In genomic region chrX:105765005-105765706, GRCm38 (mm10) we compare ENCODE assay signal across 8 mouse cellular contexts. TPM values are rescaled to one million over a fixed set of nuclear protein-coding genes. Genes with fewer than 3 reads are reported as not detected.
A peak's percentile ranks its signal among the peaks of the same experiment; 100 is the strongest.
DNase-seq lines count a peak whose midpoint lies in the region; ATAC-seq and TF ChIP-seq lines count a peak whose summit lies in the region.

No protein-coding gene starts in this region.

- peaks cover 22% of the 10 kb centered on the region for H3K27me3 ChIP-seq in heart, embryonic 14.5 days (ENCODE audit: control insufficient read depth, insufficient read depth, low read length)
- peaks cover 32% of the 10 kb centered on the region for H3K27me3 ChIP-seq in limb, embryonic 14.5 days (ENCODE audit: control insufficient read depth, insufficient read depth, low read length)

- H3K4me3 ChIP-seq in gastrocnemius, adult 2 months: peak overlapping the region; percentile 72
- H3K4me3 ChIP-seq in heart, embryonic 14.5 days (ENCODE audit: control insufficient read depth in 1 of 2, insufficient read depth in 1 of 2, low read depth in 1 of 2, low read length in 2 of 2): peak overlapping the region; percentile 45 to 54
- H3K4me3 ChIP-seq in limb, embryonic 14.5 days (replicated peaks; ENCODE audit: low read length): peak overlapping the region; percentile 41
- H3K4me3 ChIP-seq in olfactory bulb, adult 2 months (ENCODE audit: insufficient read depth, low read depth, low read length): peak overlapping the region; percentile 57

- 23% methylated on average over 31 of the region's 36 CpGs for WGBS in heart, embryonic 14.5 days
- WGBS in limb, embryonic 14.5 days: 17% methylated on average over 16 of the region's 36 CpGs
- WGBS in olfactory bulb, adult 2 months: 26% methylated on average over 35 of the region's 36 CpGs

- H3K27ac ChIP-seq in gastrocnemius, adult 2 months: peak overlapping the region; percentile 64
- no peak overlapping the region for H3K27ac ChIP-seq in heart, embryonic 14.5 days (replicated peaks in 1 of 2; ENCODE audit: control insufficient read depth in 1 of 2, insufficient read depth in 1 of 2, low read depth in 2 of 2, low read length in 2 of 2)
- no peak overlapping the region for H3K27ac ChIP-seq in limb, embryonic 14.5 days (replicated peaks; ENCODE audit: low read depth, low read length)
- 0 out of 2 replicates have a peak overlapping the region, but pooled peaks have one; percentile 21 for H3K27ac ChIP-seq in olfactory bulb, adult 2 months (ENCODE audit: insufficient read depth, low read depth, low read length)

- H3K36me3 ChIP-seq in heart, embryonic 14.5 days (ENCODE audit: control insufficient read depth, insufficient read depth, low read length): no peaks in the 10 kb centered on the region
- H3K36me3 ChIP-seq in limb, embryonic 14.5 days (ENCODE audit: control insufficient read depth, insufficient read depth, low read length): no peaks in the 10 kb centered on the region

- peak overlapping the region; percentile 72 for H3K4me2 ChIP-seq in heart, embryonic 14.5 days (ENCODE audit: low read length)
- peak overlapping the region; percentile 55 for H3K4me2 ChIP-seq in limb, embryonic 14.5 days (replicated peaks; ENCODE audit: low read depth, low read length, severe bottlenecking)

- TF ChIP-seq POLR2A in limb, embryonic 14.5 days (IDR thresholded peaks at IDR 0.05; ENCODE audit: borderline replicate concordance, extremely low read depth, insufficient read depth, insufficient read length): no peak
- no peak for TF ChIP-seq POLR2A in olfactory bulb, adult 2 months (IDR thresholded peaks at IDR 0.05; ENCODE audit: insufficient read depth, low read depth, low read length)

- peak; percentile 23 for DNase-seq in gastrocnemius, adult 2 months
- DNase-seq in gastrocnemius, adult 18-20 months (ENCODE audit: low spot score): no peak
- DNase-seq in ZHBTc4 (ENCODE audit: low read depth, low spot score): peak; percentile 18
- no peak for DNase-seq in limb, embryonic 14.5 days (ENCODE audit: low spot score)
- no peak for DNase-seq in thymus, postnatal 14 days
- no peak for DNase-seq in layer of hippocampus, postnatal 10 days (ENCODE audit: low spot score in 2 of 2)

- H3K9me3 ChIP-seq in heart, embryonic 14.5 days (ENCODE audit: control insufficient read depth, low read length): no peaks in the 10 kb centered on the region
- no peaks in the 10 kb centered on the region for H3K9me3 ChIP-seq in limb, embryonic 14.5 days (ENCODE audit: control insufficient read depth, low read length)

- no peak for TF ChIP-seq CTCF in gastrocnemius, adult 2 months (IDR thresholded peaks at IDR 0.05)
- no peak for TF ChIP-seq CTCF in olfactory bulb, adult 2 months (IDR thresholded peaks at IDR 0.05; ENCODE audit: insufficient read depth, low read depth, low read length)

- no peak for ATAC-seq in heart, embryonic 14.5 days (ENCODE audit: insufficient number of reproducible peaks, insufficient read depth, low FRiP score, low read depth)
- no peak for ATAC-seq in limb, embryonic 14.5 days (ENCODE audit: low FRiP score, low read depth)

- H3K9ac ChIP-seq in heart, embryonic 14.5 days (ENCODE audit: low read length): peak overlapping the region; percentile 55; the same call in 1 of the 2 replicates
- H3K9ac ChIP-seq in limb, embryonic 14.5 days (ENCODE audit: low read depth, low read length, severe bottlenecking): peak overlapping the region; percentile 54

- peaks cover 0 to 5% of the 10 kb centered on the region in 2 experiments; a peak in 2 of 4 replicates for H3K4me1 ChIP-seq in heart, embryonic 14.5 days (ENCODE audit: control insufficient read depth in 2 of 2, insufficient read depth in 2 of 2, low read length in 2 of 2)
- H3K4me1 ChIP-seq in limb, embryonic 14.5 days (ENCODE audit: control insufficient read depth, insufficient read depth, low read length): peaks cover 6% of the 10 kb centered on the region
- H3K4me1 ChIP-seq in olfactory bulb, adult 2 months (ENCODE audit: control insufficient read depth, insufficient read depth, low read length): peaks cover 6% of the 10 kb centered on the region; the same call in 1 of the 2 replicates

- intact Hi-C loops in gastrocnemius, adult 2 months (cut with DNase I): no loop called here

RNA-seq across cellular contexts. Expression of gene Fgf16, which starts 1.1 kb away (rescaled TPM):
- total RNA-seq in gastrocnemius, adult 2 months (2021): under 1 TPM; 0.33 to 0.75 TPM
- under 1 TPM; 0.23 to 0.45 TPM for total RNA-seq in gastrocnemius, adult 18-20 months (2021)
- 0.12 and 0.16 TPM in 2 replicates for polyA plus RNA-seq in heart, embryonic 14.5 days (2014; fragmentation: Nextera tagmentation; extraction: Ambion mirVana)
- 1.6 and 1.8 TPM in 2 replicates for polyA plus RNA-seq in limb, embryonic 14.5 days (2012; rRNA removed)
- 1.2 and 1.6 TPM in 2 replicates for polyA plus RNA-seq in limb, embryonic 14.5 days (2014; fragmentation: Nextera tagmentation; extraction: Ambion mirVana)
- polyA plus RNA-seq in olfactory bulb, adult 2 months (2012; ENCODE audit: insufficient read depth, insufficient read length, low replicate concordance, missing spikeins): not detected in 2 replicates
- total RNA-seq in layer of hippocampus, postnatal 10 days (2021): 1 to 10 TPM; 1.1 to 2.8 TPM

Comparison
In these comparisons a context has a peak if more than half of its experiments do, and no peak if none do; other contexts are left out.
1. DNase-seq: peak in gastrocnemius, adult 2 months (single experiment) and ZHBTc4 (single experiment); none in gastrocnemius, adult 18-20 months (single experiment), limb, embryonic 14.5 days (single experiment), thymus, postnatal 14 days (single experiment) and layer of hippocampus, postnatal 10 days (0 of 2).
2. H3K27ac ChIP-seq: peak in gastrocnemius, adult 2 months (single experiment) and olfactory bulb, adult 2 months (single experiment); none in heart, embryonic 14.5 days (0 of 2) and limb, embryonic 14.5 days (single experiment).
3. Peak in every context shown above with its lines, with median percentiles within 50 percentile points of each other: H3K4me3 ChIP-seq.